Mouse (Mus musculus) urinary bladder, postnatal 36 days (tissue): ENCODE measurements at regions not wholly inside any gene's neighbourhood (a gene's known extent, or its start where the extent isn't known, plus 50 kb on each side); places are given as distances from the start of the nearest gene placed in this dataset.

Source experiments
- DNase-seq, 2 experiments: peaks; one replicate each; pipeline ENCODE4 v3.0.0; 2022; ENCODE audit warnings: low spot score in 2 of 2, mixed read lengths in 1 of 2

GRCm38 (mm10) chr14:106052585-106053551, 53.1 kb upstream of the Trim52 start:
- no peak for DNase-seq
